Mouse (Mus musculus): ENCODE measurements around the gene Ptges2. TPM values are rescaled to one million over a fixed set of nuclear protein-coding genes. Genes with fewer than 3 reads are reported as not detected.

Ptges2 gene
- polyA plus RNA-seq, 1 experiment from 2014 or later = 7.9 TPM

DNA sequence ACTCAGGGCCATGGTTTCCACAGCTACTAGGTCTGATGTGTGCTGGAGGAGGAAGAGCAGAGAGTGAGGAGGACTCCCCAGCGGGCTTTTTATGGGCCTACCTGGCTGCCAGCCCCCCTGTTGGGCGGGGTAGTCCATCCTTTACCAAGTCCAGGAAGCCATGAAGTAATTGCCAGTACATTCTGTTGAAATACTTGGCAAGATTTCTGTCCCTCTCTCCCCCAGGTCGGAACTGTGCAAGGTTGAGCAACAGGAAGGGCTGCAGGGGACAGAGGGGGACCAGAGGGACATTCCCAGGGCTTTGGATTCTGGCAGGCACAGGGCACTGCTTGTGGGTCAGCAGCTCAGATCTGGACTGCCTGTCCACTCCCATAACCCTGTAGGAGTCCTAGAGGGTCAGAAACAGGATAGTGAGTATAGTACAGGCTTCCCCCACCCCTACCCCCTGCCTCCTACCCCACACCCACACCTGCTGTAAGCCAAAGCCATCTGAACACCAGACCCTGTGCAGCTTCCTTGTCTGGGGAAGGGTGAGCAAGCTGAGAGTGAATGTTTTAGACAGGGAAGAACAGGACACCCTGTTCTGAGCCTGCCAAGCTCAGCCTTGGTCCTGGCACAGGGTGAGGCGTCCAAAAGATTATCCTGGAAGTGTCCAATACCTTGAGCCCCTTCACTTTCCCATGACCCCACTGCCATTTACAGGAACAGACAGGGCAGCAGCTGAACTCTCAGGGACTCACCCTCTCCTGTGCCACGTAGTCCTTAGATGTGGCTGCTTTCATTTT, 7.8 kb upstream of the Ptges2 start, which contains the start of gene Lcn2:
Gene Lcn2, minus strand, starts transcription at position 547 of the 785 bp plus-strand sequence.
- Histone ChIP-seq H3K4me3 (ENCODE audit: inconsistent target) (no peak within 1 kb of the TSS), H3K27ac (no peak within 1 kb of the TSS), H3K36me3 (ENCODE audit: inconsistent target) (no peaks in the 10 kb centered on the region), H3K79me2 (ENCODE audit: inconsistent target) (no peaks in the 10 kb centered on the region)
- WGBS (ENCODE audit: missing documents) = 51% methylated on average over 5 of the region's 5 CpGs

DNA sequence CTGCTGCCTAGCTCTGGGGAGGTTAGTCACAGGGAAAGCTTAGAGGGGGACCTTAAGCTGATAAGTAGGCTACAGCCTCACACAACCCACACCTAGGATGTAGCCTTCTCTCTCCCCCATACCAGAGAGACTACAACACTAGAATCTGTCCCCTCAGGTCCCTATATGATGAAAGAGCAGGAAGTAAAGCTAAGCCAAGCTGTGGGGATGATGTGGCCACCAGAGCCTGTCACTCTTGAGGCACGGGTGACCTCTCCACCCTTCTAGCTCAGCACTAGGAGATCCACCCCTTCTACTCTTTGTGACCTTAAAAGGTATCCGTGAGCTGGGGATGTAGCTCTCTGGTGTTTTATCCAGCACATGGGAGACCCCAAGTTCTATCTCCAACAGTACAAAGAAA, 6.5 kb upstream of the Ptges2 start:
- Histone ChIP-seq H3K79me2 (ENCODE audit: inconsistent target) (no peaks in the 10 kb centered on the region), H3K4me3 (ENCODE audit: inconsistent target) (no peak overlapping the region), H3K36me3 (ENCODE audit: inconsistent target) (no peaks in the 10 kb centered on the region), H3K27ac (no peak overlapping the region)
- WGBS (ENCODE audit: missing documents) = 49% methylated on average over 2 of the region's 2 CpGs

DNA sequence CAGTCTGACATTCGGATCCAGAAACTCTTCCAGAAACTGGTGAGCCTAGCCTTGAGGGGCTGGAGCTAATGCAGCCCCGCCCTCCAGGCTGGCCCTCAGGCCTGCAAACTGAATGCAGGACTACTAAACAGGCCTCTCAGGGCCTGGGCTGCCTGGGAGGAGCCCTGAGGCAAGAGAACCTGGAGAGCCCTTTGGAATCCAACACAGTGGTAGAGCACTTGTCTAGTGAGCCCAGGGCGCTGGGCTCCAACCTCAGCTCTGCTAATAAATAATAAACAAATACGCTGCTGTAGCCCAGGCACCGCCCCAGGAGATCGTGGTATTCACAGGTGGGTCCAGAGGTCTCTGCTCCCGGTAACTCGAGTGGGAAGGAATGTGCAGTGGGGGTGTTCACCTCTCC, 4.8 kb upstream of the Ptges2 start:
- WGBS (ENCODE audit: missing documents) = 90% methylated on average over 8 of the region's 8 CpGs
- H3K27ac ChIP-seq = no peak overlapping the region
- no peaks in the 10 kb centered on the region for H3K36me3 ChIP-seq (ENCODE audit: inconsistent target)
- no peak overlapping the region for H3K4me3 ChIP-seq (ENCODE audit: inconsistent target)
- H3K79me2 ChIP-seq (ENCODE audit: inconsistent target) = no peaks in the 10 kb centered on the region

DNA sequence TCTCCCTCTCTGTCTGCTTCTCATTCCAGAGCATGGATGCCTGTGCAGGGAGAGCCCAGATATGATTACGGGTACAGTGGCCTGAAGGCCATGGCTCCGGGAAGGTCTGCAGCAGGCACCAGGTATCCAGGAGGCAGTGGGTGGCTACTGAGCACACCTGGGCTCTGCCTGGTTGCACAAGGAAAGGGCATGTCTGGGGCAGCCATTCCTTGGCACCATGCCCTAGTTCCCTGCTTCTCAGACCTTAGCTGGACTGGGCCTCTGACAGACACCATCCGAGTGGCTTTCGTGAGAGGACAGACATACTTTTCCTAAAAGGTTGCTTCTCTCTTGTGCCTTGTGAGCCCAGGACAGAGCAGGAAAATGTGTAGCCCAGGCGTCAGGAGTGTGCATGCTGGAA, 3.6 kb upstream of the Ptges2 start:
- WGBS (ENCODE audit: missing documents) = 92% methylated on average over 5 of the region's 5 CpGs
- H3K79me2 ChIP-seq (ENCODE audit: inconsistent target) = peaks cover 4% of the 10 kb centered on the region; the same call in 1 of the 2 replicates
- H3K27ac ChIP-seq = no peak overlapping the region
- H3K4me3 ChIP-seq (ENCODE audit: inconsistent target) = no peak overlapping the region
- H3K36me3 ChIP-seq (ENCODE audit: inconsistent target) = no peaks in the 10 kb centered on the region

DNA sequence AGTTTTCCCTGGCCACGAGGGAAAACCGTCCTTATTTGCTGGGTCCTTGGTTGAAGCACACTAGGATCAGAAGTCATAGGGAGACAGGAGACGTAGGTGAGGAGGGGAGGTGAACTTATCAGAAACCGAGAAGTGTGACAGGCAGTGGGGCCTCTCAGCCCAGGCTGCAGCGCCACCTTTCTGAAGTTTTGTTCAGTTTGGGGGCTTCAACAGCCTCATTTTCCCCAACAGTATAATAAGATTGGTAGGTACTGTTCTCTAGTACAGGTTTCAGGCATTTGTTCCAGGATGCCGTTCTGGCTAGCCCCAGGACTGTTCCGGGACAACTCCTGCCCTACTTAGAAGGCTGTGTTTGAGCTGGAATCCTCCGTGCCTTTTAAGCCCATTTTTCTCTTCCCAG, 723 bp upstream of the Ptges2 start:
- Histone ChIP-seq H3K4me3 (ENCODE audit: inconsistent target) (peak overlapping the region; percentile 55), H3K27ac (peak overlapping the region; percentile 92), H3K79me2 (ENCODE audit: inconsistent target) (peaks cover 8% of the 10 kb centered on the region; the same call in 1 of the 2 replicates), H3K36me3 (ENCODE audit: inconsistent target) (no peaks in the 10 kb centered on the region)
- 3% methylated on average over 8 of the region's 8 CpGs for WGBS (ENCODE audit: missing documents)

DNA sequence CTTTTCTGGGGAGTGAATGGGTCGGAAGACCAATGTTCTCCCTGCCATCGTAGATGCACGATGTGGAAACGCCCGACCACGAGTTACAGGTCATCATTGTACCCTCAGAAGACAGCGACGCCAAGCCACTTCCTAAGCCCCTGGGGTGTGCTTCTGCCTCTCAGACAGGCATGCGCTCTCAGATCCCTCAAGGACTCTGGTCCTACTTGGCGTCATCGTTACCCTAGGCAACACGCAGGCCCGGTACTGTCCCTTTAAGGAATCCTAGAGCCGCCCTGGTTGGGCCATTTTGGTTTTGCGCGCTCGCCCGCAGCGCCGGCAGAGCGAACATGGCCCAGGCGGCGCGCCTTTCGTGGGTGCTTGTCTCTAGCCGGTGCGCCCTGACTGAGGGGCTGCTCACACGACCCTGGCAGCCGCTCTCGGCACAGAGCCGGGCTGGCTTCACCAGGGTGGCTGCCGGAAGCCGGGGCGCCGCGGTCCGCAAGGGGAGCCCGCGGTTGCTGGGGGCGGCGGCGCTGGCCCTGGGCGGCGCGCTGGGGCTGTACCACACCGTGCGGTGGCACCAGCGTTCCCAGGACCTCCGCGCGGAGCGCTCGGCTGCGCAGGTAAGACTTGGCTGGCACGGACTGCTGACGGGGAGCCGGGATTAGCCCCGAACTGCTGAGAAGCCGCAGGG, 388 bp downstream of the Ptges2 start:
- WGBS (ENCODE audit: missing documents) = under 1% methylated on average over 54 of the region's 59 CpGs

DNA sequence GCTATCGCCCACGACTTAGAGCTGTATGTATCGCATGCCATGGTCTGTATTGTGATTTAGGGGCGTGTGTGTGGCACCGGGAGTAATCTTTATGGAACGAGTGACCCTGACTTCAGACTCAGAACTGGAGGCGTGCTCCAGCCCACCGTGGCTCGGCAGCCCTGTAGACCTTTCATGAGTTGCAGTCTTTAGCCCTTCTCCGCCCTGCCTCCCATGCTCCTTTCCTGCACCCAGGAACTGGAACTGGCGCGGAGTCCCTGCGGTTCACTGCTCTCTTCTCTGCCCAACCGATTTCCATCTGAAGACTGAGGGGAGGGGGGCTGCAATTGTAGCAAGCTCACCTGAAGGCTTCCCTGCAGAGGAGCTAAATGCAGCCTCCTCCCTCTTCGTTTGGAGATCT, 999 bp downstream of the Ptges2 start:
- Histone ChIP-seq H3K4me3 (ENCODE audit: inconsistent target) (peak overlapping the region; percentile 83), H3K36me3 (ENCODE audit: inconsistent target) (peaks cover 12% of the 10 kb centered on the region; the same call in 1 of the 2 replicates), H3K27ac (no peak overlapping the region), H3K79me2 (ENCODE audit: inconsistent target) (peaks cover 8% of the 10 kb centered on the region; the same call in 1 of the 2 replicates)
- WGBS (ENCODE audit: missing documents) = 1% methylated on average over 15 of the region's 15 CpGs

More for the DNA sequence above, 388 bp downstream of the Ptges2 start:
- Histone ChIP-seq H3K27ac (peak overlapping the region; percentile 92), H3K36me3 (ENCODE audit: inconsistent target) (peaks cover 9% of the 10 kb centered on the region; the same call in 1 of the 2 replicates), H3K4me3 (ENCODE audit: inconsistent target) (peak overlapping the region; percentile 83), H3K79me2 (ENCODE audit: inconsistent target) (peaks cover 8% of the 10 kb centered on the region; the same call in 1 of the 2 replicates)

DNA sequence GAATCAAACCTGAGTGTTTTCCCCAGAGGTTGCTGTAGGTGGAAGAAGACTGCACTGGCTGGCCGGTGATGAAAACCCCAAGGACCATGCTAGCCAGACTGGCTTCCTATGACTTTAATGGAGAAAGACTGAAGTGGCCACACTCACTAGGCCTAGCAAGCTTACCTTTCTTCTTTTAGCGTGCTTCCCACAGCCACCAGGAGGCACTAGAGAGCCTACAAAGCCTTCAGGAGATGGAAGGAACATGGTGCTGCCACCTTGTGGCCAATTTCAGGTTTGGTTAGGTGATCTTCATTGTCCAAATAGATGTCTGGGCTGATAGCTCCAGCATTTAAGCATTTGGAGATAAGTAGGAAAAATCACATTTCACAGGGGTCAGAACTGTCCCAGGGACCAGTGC, 9.0 kb downstream of the Ptges2 start:
- Histone ChIP-seq H3K4me3 (ENCODE audit: inconsistent target) (no peak overlapping the region), H3K27ac (no peak overlapping the region), H3K36me3 (ENCODE audit: inconsistent target) (peaks cover 17% of the 10 kb centered on the region; the same call in 1 of the 2 replicates), H3K79me2 (ENCODE audit: inconsistent target) (no peaks in the 10 kb centered on the region)
- WGBS (ENCODE audit: missing documents) = 25% methylated on average over 2 of the region's 2 CpGs

DNA sequence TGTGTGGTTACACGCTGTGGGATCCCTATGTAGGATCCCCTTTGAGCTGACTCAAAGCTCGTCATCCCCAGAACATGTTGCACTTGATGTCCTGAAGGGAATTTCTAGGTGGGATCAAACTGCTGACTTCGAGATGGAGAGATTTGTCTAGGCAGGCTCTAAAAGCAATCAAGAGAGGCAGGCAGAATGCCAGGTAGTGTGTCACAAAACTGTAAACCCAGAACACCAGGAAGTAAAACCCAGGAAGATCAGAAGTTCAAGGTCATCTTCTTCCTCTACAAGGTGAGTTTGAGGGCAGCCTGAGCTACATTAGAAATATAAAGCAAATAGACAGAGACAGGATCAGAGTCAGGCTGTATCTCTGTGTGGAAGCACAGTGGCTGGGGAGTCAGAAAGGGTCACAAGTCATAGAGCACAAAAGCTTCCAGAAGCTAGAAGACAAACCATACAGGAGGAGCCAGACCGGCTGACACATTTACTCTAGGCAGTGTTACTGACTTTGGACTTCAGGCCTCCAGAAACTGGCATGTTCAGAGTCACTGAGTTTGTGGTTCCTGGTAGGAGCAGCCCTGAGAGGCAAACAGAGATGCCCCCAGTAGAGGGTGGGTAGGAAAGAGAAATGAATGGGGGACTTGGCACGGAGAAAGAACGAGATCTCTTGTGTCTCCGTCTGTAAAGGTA, 11.6 kb downstream of the Ptges2 start:
- Histone ChIP-seq H3K36me3 (ENCODE audit: inconsistent target) (0 out of 2 replicates have a peak, but pooled peaks cover 2% of the 10 kb centered on the region), H3K27ac (no peak overlapping the region), H3K79me2 (ENCODE audit: inconsistent target) (no peaks in the 10 kb centered on the region), H3K4me3 (ENCODE audit: inconsistent target) (no peak overlapping the region)
- 87% methylated on average over 7 of the region's 7 CpGs for WGBS (ENCODE audit: missing documents)

DNA sequence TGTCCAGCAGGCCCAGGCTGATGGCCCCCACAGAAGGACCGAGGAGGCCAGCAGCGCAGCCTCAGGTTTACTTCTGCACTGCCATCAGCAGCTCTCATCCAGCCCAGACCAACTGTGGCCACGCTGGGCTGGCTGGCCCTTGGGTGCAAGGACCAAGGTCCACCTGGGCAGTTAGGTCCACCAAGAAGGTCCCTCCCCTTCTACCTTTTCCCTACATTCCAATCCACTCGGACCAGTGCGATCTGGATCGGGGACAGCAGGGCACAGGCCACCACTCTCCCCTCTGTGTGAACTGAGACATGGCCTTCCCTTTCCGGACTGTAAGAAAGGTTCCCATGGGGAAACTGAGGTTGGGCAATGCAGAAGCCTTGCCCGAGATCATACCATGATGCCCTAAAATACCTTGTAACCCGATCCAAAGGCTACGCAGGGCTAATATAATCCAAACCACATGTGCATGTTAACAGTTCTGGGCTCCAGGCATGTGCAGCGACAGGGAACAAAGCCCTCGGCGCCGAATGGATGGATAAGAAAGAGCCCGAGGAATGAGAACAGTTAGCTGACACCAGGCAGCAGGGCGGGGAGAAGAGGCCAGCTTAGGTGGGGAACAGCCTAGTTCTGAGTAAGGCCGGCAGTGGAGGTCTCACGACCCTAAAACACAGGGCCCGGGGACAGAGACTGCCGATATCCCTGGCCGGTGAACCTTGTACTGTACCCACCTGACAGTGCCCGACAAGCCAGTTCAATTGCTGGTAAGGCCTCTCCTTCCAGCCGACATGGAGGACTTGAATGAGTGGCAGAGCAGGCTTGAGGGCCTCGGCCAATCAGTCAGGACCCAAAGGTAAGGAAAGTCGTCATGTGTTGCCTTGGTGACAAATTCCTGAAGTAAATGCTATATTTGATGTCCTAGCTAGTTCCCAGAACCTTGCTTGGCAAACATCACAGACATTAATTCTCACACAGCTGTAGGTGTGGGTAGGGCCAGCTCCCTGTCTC, 13.0 kb downstream of the Ptges2 start:
- Histone ChIP-seq H3K4me3 (ENCODE audit: inconsistent target) (no peak overlapping the region), H3K27ac (no peak overlapping the region), H3K79me2 (ENCODE audit: inconsistent target) (no peaks in the 10 kb centered on the region), H3K36me3 (ENCODE audit: inconsistent target) (no peaks in the 10 kb centered on the region)
- 93% methylated on average over 24 of the region's 25 CpGs for WGBS (ENCODE audit: missing documents)

DNA sequence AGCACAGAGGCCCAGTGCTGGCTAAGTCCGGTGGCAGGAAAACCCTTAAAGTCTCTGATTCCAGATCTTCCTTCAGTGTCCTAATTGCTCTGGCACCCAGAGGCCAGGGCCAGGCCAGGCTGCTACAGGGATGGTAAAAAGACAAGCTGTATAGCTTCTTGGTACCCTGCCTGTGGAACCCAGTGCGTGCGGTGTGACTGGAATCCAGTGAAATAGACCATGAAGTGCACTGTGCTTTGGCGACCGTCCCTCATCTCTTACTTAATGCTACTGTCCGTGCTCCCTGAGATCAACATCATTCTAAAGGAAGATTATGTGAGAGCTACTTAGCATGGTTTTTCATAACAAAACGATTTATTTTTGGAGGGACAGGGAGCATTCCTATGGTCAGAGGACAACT, 15.7 kb downstream of the Ptges2 start:
- Histone ChIP-seq H3K79me2 (ENCODE audit: inconsistent target) (no peaks in the 10 kb centered on the region), H3K36me3 (ENCODE audit: inconsistent target) (peaks cover 27% of the 10 kb centered on the region)
- WGBS (ENCODE audit: missing documents) = 81% methylated on average over 7 of the region's 7 CpGs

DNA sequence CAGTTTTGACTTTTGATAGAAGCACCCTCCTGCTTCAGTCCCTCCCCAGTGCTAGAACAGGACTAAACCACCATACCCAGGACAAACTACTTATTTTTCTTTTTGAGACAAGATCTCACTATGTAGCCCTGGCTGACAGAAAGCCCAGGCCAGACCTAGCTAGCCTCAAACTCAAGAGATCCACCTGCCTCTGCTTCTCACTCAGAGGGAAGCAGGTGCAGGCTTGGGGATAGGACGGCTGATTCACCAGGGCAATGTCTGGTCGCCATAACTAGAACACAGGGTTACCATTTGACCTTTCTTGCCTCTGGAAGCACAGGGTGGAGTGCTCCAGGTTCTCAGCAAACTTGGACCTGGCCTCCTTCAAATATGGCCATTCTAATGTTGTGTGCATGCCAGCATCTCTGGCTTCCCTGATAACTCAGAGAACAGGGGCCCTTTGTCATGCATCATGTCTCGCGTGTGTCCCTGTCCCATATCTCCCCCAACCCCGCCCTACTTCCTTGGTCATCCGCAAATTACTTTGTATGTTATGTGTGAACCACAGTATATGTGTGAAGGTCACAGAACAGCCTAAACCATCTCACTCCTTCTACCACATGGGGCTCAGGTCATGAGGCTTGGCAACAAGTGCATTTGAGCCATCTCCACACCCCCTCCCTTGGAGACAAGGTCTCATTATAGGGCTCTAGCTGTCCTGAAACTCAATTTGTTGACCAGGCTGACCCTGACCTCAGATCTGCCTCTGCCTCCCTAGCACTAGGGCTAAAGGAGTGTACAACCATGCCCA, 17.2 kb downstream of the Ptges2 start:
- Histone ChIP-seq H3K36me3 (ENCODE audit: inconsistent target) (peaks cover 42% of the 10 kb centered on the region), H3K79me2 (ENCODE audit: inconsistent target) (no peaks in the 10 kb centered on the region), H3K27ac (no peak overlapping the region), H3K4me3 (ENCODE audit: inconsistent target) (no peak overlapping the region)
- WGBS (ENCODE audit: missing documents) = 97% methylated on average over 6 of the region's 6 CpGs

More for the DNA sequence above, 15.7 kb downstream of the Ptges2 start:
- H3K4me3 ChIP-seq (ENCODE audit: inconsistent target) = no peak overlapping the region
- H3K27ac ChIP-seq = no peak overlapping the region

DNA sequence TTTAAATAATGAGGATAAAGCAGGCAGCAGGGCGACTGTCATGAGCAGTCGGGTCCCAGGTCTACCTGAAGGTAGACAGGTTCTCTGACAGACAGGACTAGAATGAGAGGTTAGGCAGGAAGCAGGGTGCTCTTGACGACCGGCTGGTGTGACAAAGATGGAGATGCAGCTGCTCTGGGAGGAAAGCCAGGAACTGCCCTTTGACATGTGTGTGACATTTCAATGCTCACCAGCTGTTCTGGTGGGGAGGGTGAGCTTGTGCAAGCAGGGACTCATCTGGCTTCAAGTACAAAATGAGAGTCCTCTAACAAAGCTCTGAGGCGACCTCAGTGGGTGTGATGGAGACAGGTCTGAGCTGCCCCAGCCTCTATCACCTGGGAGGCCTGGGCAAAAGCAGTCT, 18.2 kb downstream of the Ptges2 start:
- peaks cover 52% of the 10 kb centered on the region for H3K36me3 ChIP-seq (ENCODE audit: inconsistent target)
- H3K27ac ChIP-seq = no peak overlapping the region
- H3K4me3 ChIP-seq (ENCODE audit: inconsistent target) = no peak overlapping the region
- 89% methylated on average over 5 of the region's 5 CpGs for WGBS (ENCODE audit: missing documents)
- no peaks in the 10 kb centered on the region for H3K79me2 ChIP-seq (ENCODE audit: inconsistent target)
